24 mouse cellular contexts compared by ENCODE assay signal in genomic region chr13:103315113-103315708, GRCm38 (mm10). TPM values are rescaled to one million over a fixed set of nuclear protein-coding genes. Genes with fewer than 3 reads are reported as not detected.
DNase-seq lines count a peak whose midpoint lies in the region; ATAC-seq and TF ChIP-seq lines count a peak whose summit lies in the region.
"Had no signal": no experiment of that assay in that cellular context is flagged by ENCODE, and none has a peak within 500 bp of the region (broad histone marks: within the 10 kb centered on the region; RNA-seq: fewer than 3 reads in every experiment).

No protein-coding gene starts in this region.

- no peak for DNase-seq in hindbrain, embryonic 11.5 days (ENCODE audit: low spot score)
- DNase-seq in lung, embryonic 14.5 days: peak; percentile 36
- DNase-seq in lung, postnatal 36 days: no peak
- DNase-seq in Muller cell, postnatal 12 days (ENCODE audit: inconsistent ontology term): peak; percentile 32
- DNase-seq in hindbrain, embryonic 14.5 days (ENCODE audit: low spot score): peak; percentile 42
- no peak for DNase-seq in adrenal gland, adult 8-10 months
- DNase-seq in cerebellum, adult 11-12 months: no peak
- DNase-seq: adrenal gland, postnatal 10 days; B cell, adult 2 months; cerebellum, adult 8-10 months; cerebellum, postnatal 36 days; embryo, embryonic 11 days; gastrocnemius, postnatal 10 days; kidney, postnatal 4 days; right cerebral cortex, postnatal 14 days had no signal

- no peak overlapping the region for H3K4me2 ChIP-seq in hindbrain, embryonic 13.5 days
- H3K4me2 ChIP-seq in hindbrain, embryonic 11.5 days (replicated peaks; ENCODE audit: low read depth, low read length): no peak overlapping the region
- no peak overlapping the region for H3K4me2 ChIP-seq in lung, embryonic 14.5 days
- no peak overlapping the region for H3K4me2 ChIP-seq in hindbrain, embryonic 14.5 days (replicated peaks)
- H3K4me2 ChIP-seq: embryonic facial prominence, embryonic 15.5 days; forebrain, embryonic 15.5 days; heart, embryonic 11.5 days had no signal

- WGBS in hindbrain, embryonic 13.5 days: 44% methylated on average over 10 of the region's 10 CpGs
- WGBS in hindbrain, embryonic 11.5 days: 45% methylated on average over 10 of the region's 10 CpGs
- 45% methylated on average over 10 of the region's 10 CpGs for WGBS in lung, embryonic 14.5 days
- 36% methylated on average over 10 of the region's 10 CpGs for WGBS in hindbrain, embryonic 14.5 days

- no peaks in the 10 kb centered on the region for H3K36me3 ChIP-seq in hindbrain, embryonic 13.5 days
- H3K36me3 ChIP-seq in hindbrain, embryonic 11.5 days (ENCODE audit: control insufficient read depth, insufficient read depth, low read length): no peaks in the 10 kb centered on the region
- H3K36me3 ChIP-seq in lung, embryonic 14.5 days (ENCODE audit: insufficient read depth): no peaks in the 10 kb centered on the region
- no peaks in the 10 kb centered on the region for H3K36me3 ChIP-seq in hindbrain, embryonic 14.5 days (replicated peaks; ENCODE audit: control insufficient read depth, insufficient read depth)
- H3K36me3 ChIP-seq: embryonic facial prominence, embryonic 15.5 days; forebrain, embryonic 15.5 days; G1E; midbrain, embryonic 10.5 days had no signal

- ATAC-seq in hindbrain, embryonic 13.5 days (ENCODE audit: low FRiP score): peak; percentile 60; the same call in 1 of the 2 replicates
- no peak for ATAC-seq in hindbrain, embryonic 11.5 days (ENCODE audit: low FRiP score)
- ATAC-seq in lung, embryonic 14.5 days (ENCODE audit: insufficient read depth): no peak
- ATAC-seq in hindbrain, embryonic 14.5 days (ENCODE audit: low FRiP score): peak; percentile 57; the same call in 1 of the 2 replicates
- ATAC-seq: forebrain, embryonic 15.5 days; intestine, postnatal 0 days; lung, postnatal 0 days had no signal

- no peaks in the 10 kb centered on the region for H3K9me3 ChIP-seq in hindbrain, embryonic 13.5 days
- no peaks in the 10 kb centered on the region for H3K9me3 ChIP-seq in hindbrain, embryonic 11.5 days (ENCODE audit: control insufficient read depth, low read length)
- H3K9me3 ChIP-seq in lung, embryonic 14.5 days (ENCODE audit: low read depth, low read length): no peaks in the 10 kb centered on the region
- H3K9me3 ChIP-seq in hindbrain, embryonic 14.5 days (ENCODE audit: control insufficient read depth, low read length): no peaks in the 10 kb centered on the region
- H3K9me3 ChIP-seq: embryonic facial prominence, embryonic 15.5 days; forebrain, embryonic 15.5 days; G1E; midbrain, embryonic 10.5 days had no signal

- no peak overlapping the region for H3K9ac ChIP-seq in hindbrain, embryonic 13.5 days
- no peak overlapping the region for H3K9ac ChIP-seq in hindbrain, embryonic 11.5 days (ENCODE audit: low read depth, low read length)
- no peak overlapping the region for H3K9ac ChIP-seq in lung, embryonic 14.5 days
- no peak overlapping the region for H3K9ac ChIP-seq in hindbrain, embryonic 14.5 days
- H3K9ac ChIP-seq: embryonic facial prominence, embryonic 15.5 days; forebrain, embryonic 15.5 days had no signal

- peak overlapping the region; percentile 24 for H3K27ac ChIP-seq in hindbrain, embryonic 13.5 days
- no peak overlapping the region for H3K27ac ChIP-seq in hindbrain, embryonic 11.5 days (ENCODE audit: low read depth, low read length)
- no peak overlapping the region for H3K27ac ChIP-seq in lung, embryonic 14.5 days (ENCODE audit: low read depth)
- no peak overlapping the region for H3K27ac ChIP-seq in hindbrain, embryonic 14.5 days
- H3K27ac ChIP-seq: embryonic facial prominence, embryonic 15.5 days; forebrain, embryonic 15.5 days; midbrain, embryonic 10.5 days had no signal

- no peaks in the 10 kb centered on the region for H3K27me3 ChIP-seq in hindbrain, embryonic 13.5 days
- H3K27me3 ChIP-seq in hindbrain, embryonic 11.5 days (ENCODE audit: control insufficient read depth, insufficient read depth, low read length): no peaks in the 10 kb centered on the region
- H3K27me3 ChIP-seq in lung, embryonic 14.5 days (ENCODE audit: insufficient read depth, low read length): no peaks in the 10 kb centered on the region
- no peaks in the 10 kb centered on the region for H3K27me3 ChIP-seq in hindbrain, embryonic 14.5 days (ENCODE audit: control insufficient read depth, insufficient read depth, low read length)
- H3K27me3 ChIP-seq: CH12.LX; embryonic facial prominence, embryonic 15.5 days; forebrain, embryonic 15.5 days had no signal

- no peak overlapping the region for H3K4me3 ChIP-seq in hindbrain, embryonic 13.5 days
- no peak overlapping the region for H3K4me3 ChIP-seq in hindbrain, embryonic 11.5 days (ENCODE audit: low read depth, low read length)
- H3K4me3 ChIP-seq in lung, embryonic 14.5 days (ENCODE audit: low read depth, low read length): no peak overlapping the region
- H3K4me3 ChIP-seq in hindbrain, embryonic 14.5 days (replicated peaks; ENCODE audit: low read length): no peak overlapping the region
- H3K4me3 ChIP-seq: embryonic facial prominence, embryonic 15.5 days; forebrain, embryonic 15.5 days; midbrain, embryonic 10.5 days had no signal

- TF ChIP-seq CTCF in lung, embryonic 14.5 days (IDR thresholded peaks at IDR 0.05; ENCODE audit: low read depth): no peak

- H3K4me1 ChIP-seq in hindbrain, embryonic 13.5 days (replicated peaks): peaks cover 22% of the 10 kb centered on the region
- no peaks in the 10 kb centered on the region for H3K4me1 ChIP-seq in hindbrain, embryonic 11.5 days (replicated peaks; ENCODE audit: control insufficient read depth, insufficient read depth, low read length)
- H3K4me1 ChIP-seq in lung, embryonic 14.5 days (ENCODE audit: insufficient read depth): no peaks in the 10 kb centered on the region
- H3K4me1 ChIP-seq in hindbrain, embryonic 14.5 days (replicated peaks; ENCODE audit: control insufficient read depth, insufficient read depth, low read length): no peaks in the 10 kb centered on the region
- H3K4me1 ChIP-seq: forebrain, embryonic 15.5 days had no signal

RNA-seq across cellular contexts. Expression of gene Mast4, which starts 19.1 kb away (rescaled TPM):
- polyA plus RNA-seq in hindbrain, embryonic 13.5 days (2015; fragmentation: Nextera tagmentation; extraction: Ambion mirVana): 29.7 and 38.2 TPM in 2 replicates
- 19.3 and 26.9 TPM in 2 replicates for polyA plus RNA-seq in hindbrain, embryonic 11.5 days (2014; fragmentation: Nextera tagmentation; extraction: Ambion mirVana)
- 30.8 and 32.1 TPM in 2 replicates for polyA plus RNA-seq in lung, embryonic 14.5 days (2014; fragmentation: Nextera tagmentation; extraction: Ambion mirVana)
- polyA plus RNA-seq in hindbrain, embryonic 14.5 days (2014; fragmentation: Nextera tagmentation; extraction: Ambion mirVana): 32.2 and 32.3 TPM in 2 replicates
- total RNA-seq in adrenal gland, adult 8-10 months (2022): 100 to 1,000 TPM in 2 of 4 experiments, 10 to 100 TPM in 2; 81.3 to 212 (median 118) TPM

Comparison
In these comparisons a context has a peak if more than half of its experiments do, and no peak if none do; other contexts are left out.
1. ATAC-seq: peak in hindbrain, embryonic 13.5 days (single experiment) and hindbrain, embryonic 14.5 days (single experiment); none in hindbrain, embryonic 11.5 days (single experiment) and lung, embryonic 14.5 days (single experiment).
2. DNase-seq: peak in lung, embryonic 14.5 days (single experiment), Muller cell, postnatal 12 days (single experiment) and hindbrain, embryonic 14.5 days (single experiment); none in hindbrain, embryonic 11.5 days (single experiment), lung, postnatal 36 days (single experiment), adrenal gland, adult 8-10 months (single experiment) and cerebellum, adult 11-12 months (single experiment).